Mouse (Mus musculus): ENCODE data around the gene Pigl. TPM values are rescaled to one million over a fixed set of nuclear protein-coding genes. Genes with fewer than 3 reads are reported as not detected.

Gene Pigl
- total RNA-seq, 2 experiments from 2014 or later, result 6.5 to 7.2 TPM

- peak; percentile 90 to 91 for DNase-seq (ENCODE audit: low spot score in 2 of 2)
- intact Hi-C loops (cut with DNase I), result no loop called here
These were observed 93.2 kb downstream of the Pigl start for GRCm38 (mm10) chr11:62551226-62552119.

GRCm38 (mm10) chr11:62553186-62553585, 94.9 kb downstream of the Pigl start:
- DNase-seq (ENCODE audit: low spot score in 2 of 2), result no peak
- intact Hi-C loops (cut with DNase I), result no loop called here

DNA sequence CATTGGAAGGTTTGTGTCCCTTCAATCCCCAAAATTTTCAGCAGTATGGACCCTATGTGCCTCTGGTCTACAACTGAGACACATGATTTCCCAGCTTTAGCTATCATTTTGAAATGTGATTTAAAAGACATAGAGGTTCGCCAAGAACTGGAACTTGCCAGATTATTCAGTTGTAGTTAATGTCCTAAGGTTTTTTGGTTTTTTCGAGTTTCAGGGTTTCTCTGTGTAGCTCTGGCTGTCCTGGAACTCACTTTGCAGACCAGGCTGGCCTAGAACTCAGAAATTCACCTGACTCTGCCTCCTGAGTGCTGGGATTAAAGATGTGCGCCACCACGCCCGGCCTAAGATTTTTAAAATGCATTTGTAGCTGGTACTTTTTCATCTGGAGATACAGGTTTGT, 95.4 kb downstream of the Pigl start:
- intact Hi-C loops (cut with DNase I), result no loop called here
- no peak for DNase-seq (ENCODE audit: low spot score in 2 of 2)

DNA sequence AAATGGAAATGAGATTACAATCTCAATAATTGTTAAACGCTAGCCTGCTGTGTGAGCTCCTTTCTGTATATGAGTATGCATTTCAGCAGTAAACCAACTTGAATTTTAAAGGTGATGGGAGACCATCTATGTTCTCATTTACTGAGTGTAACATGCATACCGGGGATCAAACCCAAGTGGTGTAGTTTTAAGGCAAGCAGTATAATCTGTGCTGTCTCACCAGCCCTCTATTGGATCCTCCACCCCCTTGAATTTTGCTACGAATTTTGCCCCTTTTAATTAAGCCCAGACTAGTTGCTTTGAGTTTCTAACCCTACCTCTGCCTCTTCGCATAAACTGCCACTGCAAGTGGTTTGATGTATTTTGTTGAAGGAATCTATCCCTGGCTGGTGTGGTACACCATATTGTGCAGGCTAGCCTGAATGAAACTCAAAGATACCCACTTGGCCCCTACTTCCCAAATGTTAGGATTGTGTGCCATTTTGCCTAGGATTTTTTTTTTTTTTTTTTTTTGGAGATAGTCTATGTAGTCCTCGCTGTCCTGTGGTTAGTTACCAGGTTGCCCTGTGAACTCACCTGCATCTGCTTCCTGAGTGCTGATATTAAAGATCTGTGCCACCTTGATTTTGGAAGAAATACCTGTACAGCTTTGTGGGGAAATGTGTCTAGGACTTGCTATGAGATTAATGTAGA, 96.0 kb downstream of the Pigl start:
- DNase-seq (ENCODE audit: low spot score in 2 of 2), result no peak
- intact Hi-C loops (cut with DNase I), result no loop called here

DNA sequence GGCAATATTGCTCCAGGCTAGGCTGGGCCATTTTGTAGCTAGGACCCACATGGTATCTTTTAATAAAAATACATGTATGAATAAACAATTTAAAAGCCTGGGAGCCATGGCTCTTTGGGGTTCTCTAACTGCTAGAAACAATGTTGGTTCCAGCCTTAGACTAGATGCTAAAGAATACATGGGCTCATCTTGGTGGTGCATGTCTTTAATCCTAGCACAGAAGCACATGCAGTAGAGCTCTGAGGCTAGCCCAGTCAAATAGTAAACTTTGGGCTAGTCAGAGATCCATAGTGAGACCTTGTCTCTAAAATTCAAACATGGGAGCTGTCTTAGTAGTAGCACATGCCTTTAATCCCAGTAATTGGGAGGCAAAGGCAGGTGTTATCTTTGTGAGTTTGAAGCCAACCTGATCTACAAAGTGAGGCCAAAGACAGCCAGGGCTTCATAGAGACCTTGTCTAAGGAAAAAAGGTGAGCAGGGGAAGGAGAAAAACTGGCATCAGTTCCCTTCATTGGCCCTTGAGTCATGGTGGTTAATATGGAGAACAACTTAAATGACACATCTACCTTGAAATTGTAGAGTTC, 96.8 kb downstream of the Pigl start:
- intact Hi-C loops (cut with DNase I), result no loop called here
- DNase-seq (ENCODE audit: low spot score in 2 of 2), result no peak

- intact Hi-C loops (cut with DNase I), result no loop called here
- DNase-seq (ENCODE audit: low spot score in 2 of 2), result no peak
These were observed 97.7 kb downstream of the Pigl start for GRCm38 (mm10) chr11:62555896-62556412.

DNA sequence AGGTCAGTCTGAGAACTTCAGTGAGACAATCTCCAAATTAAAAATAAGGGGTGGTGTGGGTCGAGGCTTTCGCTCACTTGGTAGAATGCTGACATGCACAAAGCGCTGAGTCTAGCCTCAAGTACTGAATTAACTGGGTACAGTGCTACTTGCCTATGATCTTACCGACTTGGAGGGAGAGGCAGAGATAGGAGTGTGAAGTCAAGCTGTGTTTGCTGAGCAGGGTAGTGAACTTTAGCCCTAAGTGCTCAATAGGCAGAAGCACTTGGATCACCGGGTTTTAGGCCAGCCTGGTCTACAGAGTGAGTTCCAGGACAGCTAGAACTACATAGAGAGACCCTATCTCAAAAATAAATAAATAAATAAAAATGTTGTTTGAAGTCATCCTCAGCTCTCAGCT, 98.9 kb downstream of the Pigl start:
- intact Hi-C loops (cut with DNase I), result no loop called here
- DNase-seq (ENCODE audit: low spot score in 2 of 2), result no peak

DNA sequence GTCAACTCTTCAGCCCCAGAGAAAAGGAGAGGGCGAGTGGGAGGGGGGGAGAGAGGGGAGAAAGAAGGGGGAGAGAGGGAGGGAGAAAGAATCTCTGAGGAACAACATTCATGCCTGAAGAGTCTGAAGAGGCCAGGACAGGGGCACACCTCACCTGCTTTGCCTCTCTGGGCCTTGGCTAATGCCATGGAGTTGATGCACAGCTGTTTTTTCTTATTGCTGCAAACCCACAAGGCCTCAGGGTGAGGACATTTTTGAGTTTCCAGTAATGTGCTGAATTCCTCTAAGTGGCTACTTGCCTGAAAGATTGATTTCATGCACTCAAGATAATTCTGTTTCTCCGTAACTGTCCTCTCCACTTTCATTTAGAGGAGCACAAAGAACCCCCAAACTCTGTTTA, 99.9 kb downstream of the Pigl start:
- DNase-seq (ENCODE audit: low spot score in 2 of 2), result no peak
- intact Hi-C loops (cut with DNase I), result no loop called here

GRCm38 (mm10) chr11:62558961-62559646, 100.8 kb downstream of the Pigl start:
- intact Hi-C loops (cut with DNase I), result no loop called here
- no peak for DNase-seq (ENCODE audit: low spot score in 2 of 2)

- intact Hi-C loops (cut with DNase I), result no loop called here
- DNase-seq (ENCODE audit: low spot score in 2 of 2), result no peak
These were observed 102.3 kb downstream of the Pigl start for GRCm38 (mm10) chr11:62560463-62561016.

- intact Hi-C loops (cut with DNase I), result no loop called here
- no peak for DNase-seq (ENCODE audit: low spot score in 2 of 2)
These were observed 105.3 kb downstream of the Pigl start for GRCm38 (mm10) chr11:62563590-62563989.

Other genes starting within 250 kb of the Pigl start
- gene Adora2b, start 209.5 kb upstream of the Pigl start, total RNA-seq (2021), result 1 to 10 TPM; 6.9 to 9.5 TPM
- gene Zswim7, start 177.1 kb upstream of the Pigl start, total RNA-seq (2021), result 10 to 100 TPM; 14.8 to 19.5 TPM
- gene Ttc19, start 177.0 kb upstream of the Pigl start, total RNA-seq (2021), result 10 to 100 TPM; 81.3 to 82.4 TPM
- gene Ncor1, start 81 bp downstream of the Pigl start, total RNA-seq (2021), result 100 to 1,000 TPM; 244 to 270 TPM
- gene Cenpv, start 80.8 kb downstream of the Pigl start, total RNA-seq (2021), result 10 to 100 TPM; 37.7 to 45.0 TPM
- 1,000 to 10,000 TPM; 1,710 to 1,861 TPM for gene Ubb, start 92.7 kb downstream of the Pigl start, total RNA-seq (2021)
- 10 to 100 TPM; 21.9 to 22.2 TPM for gene Trpv2, start 116.0 kb downstream of the Pigl start, total RNA-seq (2021)
- 10 to 100 TPM; 16.4 to 16.8 TPM for gene Lrrc75a, start 190.1 kb downstream of the Pigl start, total RNA-seq (2021)
- gene Mmgt2, start 190.2 kb downstream of the Pigl start, total RNA-seq (2021), result 10 to 100 TPM; 23.4 to 24.2 TPM